Mouse (Mus musculus): ENCODE data around the gene Fam107b. TPM values are rescaled to one million over a fixed set of nuclear protein-coding genes. Genes with fewer than 3 reads are reported as not detected.

Fam107b gene
- polyA plus RNA-seq, 1 experiment from 2014 or later = 38.1 TPM

- 58% methylated on average over 5 of the region's 5 CpGs for WGBS
- Histone ChIP-seq H3K9me3 (no peaks in the 10 kb centered on the region), H3K27ac (no peak overlapping the region), H3K4me3 (no peak overlapping the region), H3K36me3 (no peaks in the 10 kb centered on the region), H3K9ac (no peak overlapping the region), H3K4me2 (no peak overlapping the region), H3K27me3 (no peaks in the 10 kb centered on the region), H3K4me1 (no peaks in the 10 kb centered on the region)
- ATAC-seq (ENCODE audit: insufficient number of reproducible peaks, low FRiP score, low TSS enrichment, low read depth) = no peak
These were observed 240.0 kb downstream of the Fam107b start for GRCm38 (mm10) chr2:3810321-3810720.

GRCm38 (mm10) chr2:3816142-3816609 is 245.9 kb downstream of the Fam107b start:
- Histone ChIP-seq H3K4me3 (no peak overlapping the region), H3K4me1 (peaks cover 3% of the 10 kb centered on the region; the same call in 1 of the 2 replicates), H3K36me3 (no peaks in the 10 kb centered on the region), H3K27ac (no peak overlapping the region), H3K27me3 (no peaks in the 10 kb centered on the region), H3K4me2 (no peak overlapping the region), H3K9ac (no peak overlapping the region), H3K9me3 (no peaks in the 10 kb centered on the region)
- ATAC-seq (ENCODE audit: insufficient number of reproducible peaks, low FRiP score, low TSS enrichment, low read depth) = no peak
- 46% methylated on average over 6 of the region's 6 CpGs for WGBS

- no peak for ATAC-seq (ENCODE audit: insufficient number of reproducible peaks, low FRiP score, low TSS enrichment, low read depth)
- H3K9me3 ChIP-seq = no peaks in the 10 kb centered on the region
These were observed 247.3 kb downstream of the Fam107b start for GRCm38 (mm10) chr2:3817626-3818025.

GRCm38 (mm10) chr2:3822483-3823455 is 252.5 kb downstream of the Fam107b start:
- H3K4me1 ChIP-seq = peaks cover 3% of the 10 kb centered on the region; the same call in 1 of the 2 replicates
- H3K36me3 ChIP-seq = no peaks in the 10 kb centered on the region
- ATAC-seq (ENCODE audit: insufficient number of reproducible peaks, low FRiP score, low TSS enrichment, low read depth) = no peak
- WGBS = 65% methylated on average over 8 of the region's 8 CpGs
- H3K4me2 ChIP-seq = no peak overlapping the region
- no peaks in the 10 kb centered on the region for H3K27me3 ChIP-seq
- H3K9ac ChIP-seq = no peak overlapping the region
- H3K27ac ChIP-seq = no peak overlapping the region
- H3K4me3 ChIP-seq = no peak overlapping the region
- no peaks in the 10 kb centered on the region for H3K9me3 ChIP-seq

More at GRCm38 (mm10) chr2:3817626-3818025, 247.3 kb downstream of the Fam107b start:
- Histone ChIP-seq H3K27me3 (no peaks in the 10 kb centered on the region), H3K36me3 (no peaks in the 10 kb centered on the region), H3K4me3 (no peak overlapping the region), H3K27ac (no peak overlapping the region), H3K9ac (no peak overlapping the region), H3K4me1 (peaks cover 6% of the 10 kb centered on the region; the same call in 1 of the 2 replicates), H3K4me2 (no peak overlapping the region)
- WGBS = 81% methylated on average over 3 of the region's 3 CpGs

Other genes starting within 250 kb of the Fam107b start
- gene Rpp38, start 237.8 kb upstream of the Fam107b start, polyA plus RNA-seq (2015; fragmentation: Nextera tagmentation; extraction: Ambion mirVana) = 20.2 and 20.7 TPM in 2 replicates
- 0.61 and 1.2 TPM in 2 replicates for gene Acbd7, start 234.3 kb upstream of the Fam107b start, polyA plus RNA-seq (2015; fragmentation: Nextera tagmentation; extraction: Ambion mirVana)
- gene Olah, start 173.3 kb upstream of the Fam107b start, polyA plus RNA-seq (2015; fragmentation: Nextera tagmentation; extraction: Ambion mirVana) = 0.31 and 0.55 TPM in 2 replicates
- gene Meig1, start 147.8 kb upstream of the Fam107b start, polyA plus RNA-seq (2015; fragmentation: Nextera tagmentation; extraction: Ambion mirVana) = not detected in 2 replicates
- 7.5 and 8.5 TPM in 2 replicates for gene Dclre1c, start 146.4 kb upstream of the Fam107b start, polyA plus RNA-seq (2015; fragmentation: Nextera tagmentation; extraction: Ambion mirVana)
- 8.9 and 12.5 TPM in 2 replicates for gene Suv39h2, start 95.5 kb upstream of the Fam107b start, polyA plus RNA-seq (2015; fragmentation: Nextera tagmentation; extraction: Ambion mirVana)
- gene Gm45902, start 57.7 kb upstream of the Fam107b start, polyA plus RNA-seq (2015; fragmentation: Nextera tagmentation; extraction: Ambion mirVana) = 3.4 and 3.5 TPM in 2 replicates
- gene Hspa14, start 57.7 kb upstream of the Fam107b start, polyA plus RNA-seq (2015; fragmentation: Nextera tagmentation; extraction: Ambion mirVana) = 87.9 and 89.1 TPM in 2 replicates
- gene Cdnf, start 57.5 kb upstream of the Fam107b start, polyA plus RNA-seq (2015; fragmentation: Nextera tagmentation; extraction: Ambion mirVana) = 0.21 and 0.23 TPM in 2 replicates

All from limb, embryonic 15.5 days (tissue).